Mouse (Mus musculus): ENCODE measurements at regions not wholly inside any gene's neighbourhood (a gene's known extent, or its start where the extent isn't known, plus 50 kb on each side); places are given as distances from the start of the nearest gene placed in this dataset.
A peak's percentile ranks its signal among the peaks of the same experiment; 100 is the strongest.

- no peak for DNase-seq
- 91% methylated on average over 6 of the region's 6 CpGs for WGBS
Measured at GRCm38 (mm10) chr2:139069276-139069961, 424.3 kb upstream of the Sptlc3 start.

GRCm38 (mm10) chr2:139071690-139072089, 422.0 kb upstream of the Sptlc3 start:
- TF ChIP-seq CTCF (IDR thresholded peaks at IDR 0.05; ENCODE audit: borderline replicate concordance, insufficient read depth, low read depth, low read length): no peak
- TF ChIP-seq POLR2A (IDR thresholded peaks at IDR 0.05; ENCODE audit: borderline replicate concordance, insufficient read depth, low read length): no peak
- Histone ChIP-seq H3K27me3 (ENCODE audit: control insufficient read depth, insufficient read depth, low read length) (no peaks in the 10 kb centered on the region; the same call in 1 of the 2 replicates), H3K27ac (ENCODE audit: insufficient read depth, low read length) (no peak overlapping the region), H3K4me1 (ENCODE audit: control insufficient read depth, insufficient read depth, low read length) (peaks cover 3% of the 10 kb centered on the region; the same call in 1 of the 2 replicates), H3K4me3 (replicated peaks; ENCODE audit: insufficient read depth, low read depth, low read length) (no peak overlapping the region)
- no peak for DNase-seq
- WGBS: 91% methylated on average over 1 of the region's 1 CpGs

More at GRCm38 (mm10) chr2:139069276-139069961, 424.3 kb upstream of the Sptlc3 start:
- TF ChIP-seq CTCF (IDR thresholded peaks at IDR 0.05; ENCODE audit: borderline replicate concordance, insufficient read depth, low read depth, low read length): no peak
- no peak for TF ChIP-seq POLR2A (IDR thresholded peaks at IDR 0.05; ENCODE audit: borderline replicate concordance, insufficient read depth, low read length)
- Histone ChIP-seq H3K27me3 (ENCODE audit: control insufficient read depth, insufficient read depth, low read length) (no peaks in the 10 kb centered on the region; the same call in 1 of the 2 replicates), H3K27ac (ENCODE audit: insufficient read depth, low read length) (no peak overlapping the region), H3K4me3 (replicated peaks; ENCODE audit: insufficient read depth, low read depth, low read length) (no peak overlapping the region), H3K4me1 (ENCODE audit: control insufficient read depth, insufficient read depth, low read length) (peaks cover 3% of the 10 kb centered on the region; the same call in 1 of the 2 replicates)

GRCm38 (mm10) chr2:139093487-139094066, 400.1 kb upstream of the Sptlc3 start:
- DNase-seq: no peak
- no peaks in the 10 kb centered on the region for H3K4me1 ChIP-seq (ENCODE audit: control insufficient read depth, insufficient read depth, low read length)
- no peak overlapping the region for H3K4me3 ChIP-seq (replicated peaks; ENCODE audit: insufficient read depth, low read depth, low read length)
- H3K27ac ChIP-seq (ENCODE audit: insufficient read depth, low read length): no peak overlapping the region
- 92% methylated on average over 6 of the region's 6 CpGs for WGBS
- TF ChIP-seq POLR2A (IDR thresholded peaks at IDR 0.05; ENCODE audit: borderline replicate concordance, insufficient read depth, low read length) (no peak), CTCF (IDR thresholded peaks at IDR 0.05; ENCODE audit: borderline replicate concordance, insufficient read depth, low read depth, low read length) (no peak)
- no peaks in the 10 kb centered on the region for H3K27me3 ChIP-seq (ENCODE audit: control insufficient read depth, insufficient read depth, low read length)

- WGBS: 96% methylated on average over 1 of the region's 1 CpGs
- Histone ChIP-seq H3K4me1 (ENCODE audit: control insufficient read depth, insufficient read depth, low read length) (no peaks in the 10 kb centered on the region), H3K4me3 (replicated peaks; ENCODE audit: insufficient read depth, low read depth, low read length) (no peak overlapping the region), H3K27ac (ENCODE audit: insufficient read depth, low read length) (no peak overlapping the region), H3K27me3 (ENCODE audit: control insufficient read depth, insufficient read depth, low read length) (no peaks in the 10 kb centered on the region)
- no peak for DNase-seq
- TF ChIP-seq CTCF (IDR thresholded peaks at IDR 0.05; ENCODE audit: borderline replicate concordance, insufficient read depth, low read depth, low read length) (no peak), POLR2A (IDR thresholded peaks at IDR 0.05; ENCODE audit: borderline replicate concordance, insufficient read depth, low read length) (no peak)
Measured at GRCm38 (mm10) chr2:139111669-139112068, 382.0 kb upstream of the Sptlc3 start.

- Histone ChIP-seq H3K4me3 (replicated peaks; ENCODE audit: insufficient read depth, low read depth, low read length) (no peak overlapping the region), H3K27ac (ENCODE audit: insufficient read depth, low read length) (no peak overlapping the region), H3K27me3 (ENCODE audit: control insufficient read depth, insufficient read depth, low read length) (no peaks in the 10 kb centered on the region), H3K4me1 (ENCODE audit: control insufficient read depth, insufficient read depth, low read length) (no peaks in the 10 kb centered on the region)
- 90% methylated on average over 4 of the region's 4 CpGs for WGBS
- DNase-seq: no peak
- TF ChIP-seq POLR2A (IDR thresholded peaks at IDR 0.05; ENCODE audit: borderline replicate concordance, insufficient read depth, low read length) (no peak), CTCF (IDR thresholded peaks at IDR 0.05; ENCODE audit: borderline replicate concordance, insufficient read depth, low read depth, low read length) (no peak)
Measured at GRCm38 (mm10) chr2:139114523-139114922, 379.2 kb upstream of the Sptlc3 start.

- H3K4me3 ChIP-seq (replicated peaks; ENCODE audit: insufficient read depth, low read depth, low read length): no peak overlapping the region
- no peak for DNase-seq
- WGBS: 95% methylated on average over 1 of the region's 1 CpGs
- H3K27me3 ChIP-seq (ENCODE audit: control insufficient read depth, insufficient read depth, low read length): no peaks in the 10 kb centered on the region
- no peak overlapping the region for H3K27ac ChIP-seq (ENCODE audit: insufficient read depth, low read length)
- H3K4me1 ChIP-seq (ENCODE audit: control insufficient read depth, insufficient read depth, low read length): no peaks in the 10 kb centered on the region; the same call in 1 of the 2 replicates
- no peak for TF ChIP-seq CTCF (IDR thresholded peaks at IDR 0.05; ENCODE audit: borderline replicate concordance, insufficient read depth, low read depth, low read length)
- TF ChIP-seq POLR2A (IDR thresholded peaks at IDR 0.05; ENCODE audit: borderline replicate concordance, insufficient read depth, low read length): no peak
Measured at GRCm38 (mm10) chr2:139120905-139121304, 372.8 kb upstream of the Sptlc3 start.

DNA sequence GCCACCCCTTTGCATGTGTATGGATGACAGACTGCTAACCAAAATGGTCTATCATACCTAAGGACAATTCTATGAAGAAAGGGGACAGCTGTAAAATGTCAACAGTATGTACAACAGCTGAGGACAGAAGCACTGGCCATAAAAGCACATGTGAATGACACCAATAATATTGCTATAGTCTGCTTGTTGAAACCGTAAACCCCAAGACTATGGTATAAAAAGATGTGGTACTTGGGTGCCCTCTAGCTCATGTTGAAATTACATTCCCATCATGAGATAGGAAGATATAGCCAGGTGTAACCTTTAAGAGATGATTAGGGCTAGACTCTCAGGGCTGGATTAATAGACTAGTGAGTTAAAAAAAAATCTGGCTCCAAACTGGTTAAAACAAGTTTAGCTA, 361.6 kb upstream of the Sptlc3 start:
- Histone ChIP-seq H3K4me1 (ENCODE audit: control insufficient read depth, insufficient read depth, low read length) (no peaks in the 10 kb centered on the region; the same call in 1 of the 2 replicates), H3K4me3 (replicated peaks; ENCODE audit: insufficient read depth, low read depth, low read length) (no peak overlapping the region), H3K27ac (ENCODE audit: insufficient read depth, low read length) (no peak overlapping the region), H3K27me3 (ENCODE audit: control insufficient read depth, insufficient read depth, low read length) (no peaks in the 10 kb centered on the region)
- 59% methylated on average over 1 of the region's 1 CpGs for WGBS
- TF ChIP-seq POLR2A (IDR thresholded peaks at IDR 0.05; ENCODE audit: borderline replicate concordance, insufficient read depth, low read length) (no peak), CTCF (IDR thresholded peaks at IDR 0.05; ENCODE audit: borderline replicate concordance, insufficient read depth, low read depth, low read length) (no peak)
- DNase-seq: peak in 1 of 2 experiments; percentile 17

GRCm38 (mm10) chr2:139147004-139147403, 346.7 kb upstream of the Sptlc3 start:
- H3K27me3 ChIP-seq (ENCODE audit: control insufficient read depth, insufficient read depth, low read length): no peaks in the 10 kb centered on the region
- TF ChIP-seq POLR2A (IDR thresholded peaks at IDR 0.05; ENCODE audit: borderline replicate concordance, insufficient read depth, low read length) (no peak), CTCF (IDR thresholded peaks at IDR 0.05; ENCODE audit: borderline replicate concordance, insufficient read depth, low read depth, low read length) (no peak)
- no peak overlapping the region for H3K4me3 ChIP-seq (replicated peaks; ENCODE audit: insufficient read depth, low read depth, low read length)
- H3K4me1 ChIP-seq (ENCODE audit: control insufficient read depth, insufficient read depth, low read length): no peaks in the 10 kb centered on the region
- DNase-seq: no peak
- WGBS: 88% methylated on average over 1 of the region's 1 CpGs
- H3K27ac ChIP-seq (ENCODE audit: insufficient read depth, low read length): no peak overlapping the region

All from cerebellum, adult 2 months (tissue).